Mouse (Mus musculus): Measurements from ENCODE around the gene Arsb.

The Arsb gene

DNA sequence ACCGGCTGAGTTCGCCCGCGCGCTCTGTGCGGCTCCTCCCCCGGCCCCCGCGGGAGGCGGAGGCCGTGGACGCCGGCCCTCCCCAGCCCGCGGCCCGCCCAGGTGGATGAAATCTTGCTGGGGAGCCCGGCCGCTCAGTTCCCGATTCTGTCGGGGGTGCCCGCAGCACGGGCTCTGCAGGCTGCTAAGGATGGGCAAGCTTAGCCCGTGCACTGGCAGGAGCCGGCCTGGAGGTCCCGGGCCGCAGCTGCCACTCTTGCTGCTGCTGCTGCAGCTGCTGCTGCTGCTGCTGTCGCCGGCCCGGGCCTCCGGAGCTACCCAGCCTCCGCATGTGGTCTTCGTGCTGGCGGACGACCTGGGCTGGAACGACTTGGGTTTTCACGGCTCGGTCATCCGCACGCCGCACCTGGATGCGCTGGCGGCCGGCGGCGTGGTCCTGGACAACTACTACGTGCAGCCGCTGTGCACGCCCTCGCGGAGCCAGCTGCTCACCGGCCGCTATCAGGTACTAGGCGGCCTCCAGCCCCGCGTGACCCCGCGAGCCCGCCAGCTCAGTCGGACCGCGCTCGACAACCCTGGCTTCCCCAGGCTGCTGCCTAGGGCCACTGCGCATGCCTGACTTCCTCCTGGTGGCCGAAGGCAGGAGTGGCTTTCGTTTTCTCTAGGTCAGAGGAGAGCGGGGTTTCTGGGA is at the start of gene Arsb:
Gene Arsb (plus strand): TSS at position 43 of the 691 bp plus-strand sequence.
- CTCF ChIA-PET = no interaction called here

- CTCF ChIA-PET = no interaction called here
These were observed 49.5 kb upstream of the Arsb start for GRCm38 (mm10) chr13:93721916-93722315.

DNA sequence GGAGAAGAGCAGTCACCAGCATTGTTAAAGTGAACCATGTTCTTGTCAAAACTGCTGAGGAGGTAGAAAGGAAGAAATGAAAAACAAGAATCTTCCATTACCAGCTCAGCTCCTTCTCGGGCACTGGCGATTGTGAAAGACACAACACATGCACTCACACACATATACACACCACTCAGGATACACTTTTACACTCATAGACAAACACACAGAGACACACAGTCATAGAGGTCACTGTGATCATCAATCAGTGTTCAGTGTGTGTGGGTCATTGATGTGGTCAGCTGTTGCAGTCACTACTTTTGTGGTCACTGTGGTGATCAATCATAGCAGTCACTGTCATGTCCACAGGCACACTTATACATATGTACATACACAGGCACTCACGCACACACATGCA is 48.0 kb upstream of the Arsb start:
- CTCF ChIA-PET = no interaction called here

DNA sequence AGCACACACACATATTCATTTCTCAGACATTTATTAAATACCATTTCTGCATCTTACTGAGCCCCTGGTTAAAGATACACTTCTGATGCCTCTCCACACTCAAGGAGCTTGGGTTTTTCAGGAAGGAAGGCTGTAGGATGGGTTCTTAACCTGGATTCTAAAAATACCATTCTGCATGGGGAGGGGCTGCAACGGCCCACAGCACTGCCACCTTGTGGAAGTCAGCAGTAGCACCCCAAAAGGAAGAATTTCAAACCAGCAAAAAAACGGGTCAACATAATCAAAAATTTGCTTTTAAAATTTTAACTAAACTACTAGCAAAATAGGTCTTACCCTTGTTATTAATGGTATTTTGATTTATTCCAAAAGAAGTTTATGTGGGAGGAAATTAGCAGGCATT is 47.2 kb upstream of the Arsb start:
- CTCF ChIA-PET = interaction anchor here (0.7 kb wide), 1 partner anchor 886 kb away, joined by 4 read pairs; no protein-coding TSS in a partner anchor

GRCm38 (mm10) chr13:93735131-93735636 is 36.2 kb upstream of the Arsb start:
- CTCF ChIA-PET = no interaction called here

GRCm38 (mm10) chr13:93744118-93744517 is 27.3 kb upstream of the Arsb start:
- CTCF ChIA-PET = no interaction called here

GRCm38 (mm10) chr13:93752597-93753400 is 18.6 kb upstream of the Arsb start:
- CTCF ChIA-PET = interaction anchor here (0.6 kb wide), 1 partner anchor 497 kb away, joined by 8 read pairs; no protein-coding TSS in a partner anchor

- CTCF ChIA-PET = no interaction called here
These were observed 16.3 kb upstream of the Arsb start for GRCm38 (mm10) chr13:93755084-93755483.

DNA sequence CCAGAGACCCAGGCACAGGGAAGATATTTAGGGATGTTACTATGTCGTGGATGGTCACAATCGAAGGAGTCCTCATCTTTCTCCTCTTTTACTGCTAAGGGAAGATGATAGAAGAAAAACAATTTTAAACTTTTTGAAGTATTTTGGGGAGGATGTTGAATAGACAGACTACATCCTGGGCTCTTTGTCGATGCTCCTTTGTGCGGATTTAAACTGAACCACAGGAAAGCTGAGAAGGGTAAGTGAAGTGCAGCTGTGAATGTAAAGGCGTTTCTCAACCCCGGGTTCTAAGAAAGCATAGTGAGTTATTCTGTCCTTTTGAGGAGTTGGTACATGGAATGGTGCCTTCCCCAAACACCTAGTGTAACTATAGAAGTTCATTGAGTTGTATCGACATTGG is 14.8 kb upstream of the Arsb start:
- CTCF ChIA-PET = no interaction called here

DNA sequence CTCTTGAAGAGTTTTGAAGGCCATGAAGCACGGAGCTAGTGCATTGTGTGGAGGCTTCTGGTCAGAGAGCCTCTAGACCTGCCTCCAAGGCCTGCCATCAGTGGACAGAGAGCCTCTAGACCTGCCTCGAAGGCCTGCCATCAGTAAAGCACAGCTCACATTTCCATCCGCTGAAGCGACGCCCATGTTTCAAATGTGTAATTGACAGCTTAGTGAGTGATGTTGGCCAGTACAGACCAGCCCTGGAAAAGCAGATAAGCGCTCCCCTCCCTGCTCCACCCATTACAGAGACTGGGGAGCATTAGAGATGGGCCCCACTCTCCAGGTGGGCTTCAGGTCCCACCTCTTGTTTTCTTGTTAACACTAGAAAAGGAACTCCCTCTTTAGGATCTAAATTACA is 13.9 kb upstream of the Arsb start:
- CTCF ChIA-PET = no interaction called here

DNA sequence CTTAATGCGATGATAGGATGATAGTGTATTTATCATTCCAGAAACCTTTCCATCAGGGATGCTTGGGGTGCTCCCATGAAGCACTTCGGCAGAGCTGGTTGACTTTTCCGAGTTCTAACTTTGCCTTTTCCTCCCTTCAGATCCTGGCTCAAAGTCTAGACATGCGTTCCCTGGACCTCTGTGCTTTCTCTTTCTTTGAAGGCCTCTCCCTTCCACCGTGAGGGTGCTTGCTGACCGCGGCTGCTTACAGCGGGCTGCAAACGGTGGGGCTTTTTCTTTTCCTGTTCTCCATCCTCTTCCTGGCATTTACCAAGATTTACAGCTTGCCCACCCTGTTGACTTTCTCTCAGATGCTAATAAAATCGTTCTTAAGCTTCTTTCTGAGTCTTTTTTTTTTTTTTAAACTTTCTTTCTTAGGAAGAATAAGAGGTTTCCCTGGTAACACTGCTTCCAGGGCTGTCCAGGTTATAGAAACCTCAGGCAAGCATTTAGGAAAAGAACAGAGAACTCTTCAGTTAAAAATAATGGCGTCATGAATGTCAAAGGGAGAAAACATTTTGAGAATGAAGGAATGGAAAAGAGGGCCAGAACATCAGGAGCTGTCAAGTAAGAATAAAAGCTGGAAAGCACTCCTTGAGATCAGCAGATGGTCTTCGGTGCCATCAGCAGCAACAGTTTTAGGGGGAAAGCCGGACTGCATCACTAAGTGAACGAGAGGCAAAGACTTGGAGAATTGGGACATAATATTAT is 13.1 kb upstream of the Arsb start:
- CTCF ChIA-PET = no interaction called here

GRCm38 (mm10) chr13:93761831-93762230 is 9.6 kb upstream of the Arsb start:
- CTCF ChIA-PET = no interaction called here

- CTCF ChIA-PET = no interaction called here
These were observed 8.6 kb upstream of the Arsb start for GRCm38 (mm10) chr13:93762879-93763278.

GRCm38 (mm10) chr13:93764321-93764973 is 7.0 kb upstream of the Arsb start:
- CTCF ChIA-PET = interaction anchor here (0.7 kb wide), 1 partner anchor 9 kb away, joined by 19 read pairs; no protein-coding TSS in a partner anchor

DNA sequence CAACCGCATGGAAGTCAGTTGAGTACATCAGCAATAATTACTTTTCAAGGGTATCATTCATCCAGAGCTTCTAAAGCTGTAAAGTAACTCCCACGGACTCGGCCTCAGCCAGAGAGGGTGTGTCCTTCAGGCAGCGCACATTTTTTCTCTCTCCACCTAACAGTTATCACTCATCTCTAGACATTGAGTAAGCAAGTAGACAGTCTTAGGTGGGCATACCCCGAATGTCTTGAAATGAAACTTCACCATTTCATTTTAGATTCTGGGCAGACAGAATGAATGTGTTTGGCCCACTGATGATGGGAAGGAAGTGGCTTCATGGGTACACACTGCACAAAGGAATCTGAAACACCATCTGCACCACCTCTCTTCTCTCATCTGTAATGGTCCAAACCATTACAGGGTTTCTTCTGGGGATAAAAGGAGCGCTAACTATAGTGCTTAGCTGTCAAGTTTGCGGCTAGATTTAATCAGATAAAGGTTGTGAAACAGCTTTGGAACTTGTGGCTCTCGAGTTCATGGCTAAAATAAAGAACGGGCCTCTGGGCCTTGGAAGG is 321 bp upstream of the Arsb start:
- CTCF ChIA-PET = no interaction called here

DNA sequence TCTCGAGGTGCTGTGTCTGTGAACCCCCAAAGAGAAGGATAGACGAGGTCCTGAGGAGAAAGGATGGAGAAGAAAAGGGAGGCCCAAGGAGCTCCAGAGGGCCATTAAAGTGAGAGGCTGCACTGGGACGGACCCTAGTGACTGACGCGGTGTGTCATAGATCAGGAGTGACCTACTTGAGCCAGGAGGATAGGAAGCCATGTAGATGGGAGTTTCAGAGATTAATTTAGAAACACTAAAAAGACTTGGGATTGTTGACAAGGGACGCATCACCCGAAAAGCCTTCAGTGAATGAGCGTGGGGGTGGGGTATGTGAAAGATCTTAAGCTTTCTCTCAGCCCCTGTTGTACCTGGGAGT is 828 bp downstream of the Arsb start:
- CTCF ChIA-PET = no interaction called here

DNA sequence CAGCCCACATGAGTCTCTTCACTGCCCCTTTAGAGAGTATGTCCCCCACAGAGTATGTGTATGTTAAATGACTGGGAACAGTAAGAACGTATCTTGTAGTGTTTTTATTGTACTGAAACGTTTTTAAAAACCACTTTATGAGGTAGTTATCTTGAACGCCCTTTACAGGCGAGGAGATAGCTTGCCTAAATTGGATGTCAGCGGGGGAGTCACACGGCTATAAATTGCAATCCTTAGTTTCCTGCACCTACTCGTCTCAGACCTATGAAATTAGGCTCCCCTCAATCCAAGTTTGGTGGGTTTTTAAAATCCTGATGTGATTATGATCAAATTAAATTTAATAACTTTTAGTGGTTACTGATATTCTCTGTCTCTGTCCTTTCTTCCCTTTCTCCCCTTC is 1.4 kb downstream of the Arsb start:
- CTCF ChIA-PET = no interaction called here

DNA sequence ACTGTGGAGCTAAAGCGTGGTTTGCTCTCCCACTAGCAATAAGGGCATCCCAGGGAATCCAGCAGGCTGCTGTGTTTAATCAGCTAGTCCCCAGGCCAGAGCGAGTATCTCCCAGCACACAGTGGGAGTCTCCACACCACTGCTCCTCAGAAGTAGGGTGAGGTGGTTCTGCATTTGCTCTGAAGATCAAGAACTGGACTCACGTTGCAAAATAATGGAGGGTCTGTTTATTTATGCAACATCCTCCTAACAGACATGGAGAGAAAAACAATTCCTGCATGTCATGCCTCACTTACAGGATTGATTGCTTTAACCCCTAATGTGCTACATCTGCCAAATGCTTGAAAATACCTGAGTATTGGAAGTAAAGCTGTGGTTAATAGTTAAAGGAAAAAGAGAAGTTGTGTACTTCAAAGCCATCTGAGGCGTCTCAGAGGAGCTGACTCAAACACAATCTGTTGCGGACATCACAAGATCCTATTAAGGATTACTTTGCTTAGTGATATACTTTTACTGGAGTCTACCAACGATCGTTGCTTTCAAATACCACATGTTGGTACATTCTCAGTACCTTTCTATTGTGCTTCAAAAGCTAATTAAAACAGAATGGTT is 2.4 kb downstream of the Arsb start:
- CTCF ChIA-PET = no interaction called here

GRCm38 (mm10) chr13:93782823-93783222 is 11.4 kb downstream of the Arsb start:
- CTCF ChIA-PET = no interaction called here

GRCm38 (mm10) chr13:93785329-93785728 is 13.9 kb downstream of the Arsb start:
- CTCF ChIA-PET = no interaction called here

GRCm38 (mm10) chr13:93786051-93786450 is 14.6 kb downstream of the Arsb start:
- CTCF ChIA-PET = no interaction called here
